24 mouse cellular contexts compared by ENCODE assay signal in the genomic region with DNA sequence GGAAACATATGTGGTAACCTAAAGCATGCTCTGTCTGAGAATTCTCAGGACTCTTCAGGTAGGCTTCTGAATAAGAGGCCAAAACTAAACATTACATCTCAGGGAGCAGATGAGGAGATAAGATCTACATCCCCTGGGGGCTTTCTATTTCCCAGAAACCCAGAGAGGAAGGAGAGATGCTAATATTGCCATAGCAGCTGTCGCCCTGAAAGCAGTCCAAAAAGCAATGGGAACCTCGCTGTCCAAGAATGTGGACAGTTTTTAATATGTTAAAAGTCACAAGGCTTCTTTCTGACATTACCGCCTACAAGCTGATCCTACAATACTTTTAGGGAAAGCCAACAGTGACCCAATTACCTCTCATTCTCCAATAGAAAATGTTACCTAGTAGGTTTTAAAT.
DNase-seq lines count a peak whose midpoint lies in the region; ATAC-seq lines count a peak whose summit lies in the region.
"Had no signal": no experiment of that assay in that cellular context is flagged by ENCODE, and none has a peak within 500 bp of the region (broad histone marks: within the 10 kb centered on the region; RNA-seq: fewer than 3 reads in every experiment).

No protein-coding gene starts in this region.

- no peak overlapping the region for H3K4me3 ChIP-seq in kidney, embryonic 16.5 days (ENCODE audit: low read length)
- H3K4me3 ChIP-seq: embryonic facial prominence, embryonic 13.5 days; erythroblast, embryonic 14.5 days; forebrain, embryonic 12.5 days; hindbrain, embryonic 12.5 days; limb, embryonic 12.5 days; megakaryocyte, embryonic 14.5 days; midbrain, embryonic 13.5 days; neural tube, embryonic 13.5 days had no signal

- no peak overlapping the region for H3K4me2 ChIP-seq in kidney, embryonic 16.5 days (replicated peaks; ENCODE audit: low read depth, low read length)
- H3K4me2 ChIP-seq: embryonic facial prominence, embryonic 13.5 days; forebrain, embryonic 12.5 days; heart, embryonic 11.5 days; hindbrain, embryonic 12.5 days; limb, embryonic 12.5 days; liver, embryonic 11.5 days; midbrain, embryonic 13.5 days; neural tube, embryonic 13.5 days had no signal

- no peaks in the 10 kb centered on the region for H3K36me3 ChIP-seq in kidney, embryonic 16.5 days (ENCODE audit: insufficient read depth, low read length)
- H3K36me3 ChIP-seq: embryonic facial prominence, embryonic 13.5 days; forebrain, embryonic 12.5 days; hindbrain, embryonic 12.5 days; limb, embryonic 12.5 days; midbrain, embryonic 13.5 days; neural tube, embryonic 13.5 days had no signal

- no peaks in the 10 kb centered on the region for H3K9me3 ChIP-seq in kidney, embryonic 16.5 days (ENCODE audit: low read length)
- H3K9me3 ChIP-seq: embryonic facial prominence, embryonic 13.5 days; forebrain, embryonic 12.5 days; hindbrain, embryonic 12.5 days; limb, embryonic 12.5 days; midbrain, embryonic 13.5 days; neural tube, embryonic 13.5 days had no signal

- DNase-seq in heart, adult 18-20 months: peak; percentile 17 to 18
- no peak for DNase-seq in heart, adult 11 months
- peak; percentile 30 for DNase-seq in kidney, postnatal 14 days
- DNase-seq in 3T3-L1 (ENCODE audit: low read depth, low spot score): peak; percentile 48
- peak; percentile 52 for DNase-seq in NIH3T3 (ENCODE audit: low read depth)
- DNase-seq in adrenal gland, postnatal 36 days: no peak
- DNase-seq: adrenal gland, postnatal 14 days; cerebellum, adult 11 months; kidney, adult 9 months; liver, postnatal 0 days; lung, postnatal 14 days; retina, postnatal 1 day; right cerebral cortex, postnatal 25 days had no signal

- H3K27ac ChIP-seq in kidney, embryonic 16.5 days (ENCODE audit: low read length): no peak overlapping the region
- H3K27ac ChIP-seq: embryonic facial prominence, embryonic 13.5 days; forebrain, embryonic 12.5 days; hindbrain, embryonic 12.5 days; limb, embryonic 12.5 days; midbrain, embryonic 13.5 days; neural tube, embryonic 13.5 days had no signal

- H3K4me1 ChIP-seq in kidney, embryonic 16.5 days (ENCODE audit: insufficient read depth, low read length): no peaks in the 10 kb centered on the region
- H3K4me1 ChIP-seq: forebrain, embryonic 12.5 days; hindbrain, embryonic 12.5 days; limb, embryonic 12.5 days; megakaryocyte, embryonic 14.5 days; midbrain, embryonic 13.5 days; neural tube, embryonic 13.5 days had no signal

- H3K27me3 ChIP-seq in kidney, embryonic 16.5 days (ENCODE audit: insufficient read depth, low read length): no peaks in the 10 kb centered on the region
- H3K27me3 ChIP-seq: embryonic facial prominence, embryonic 13.5 days; forebrain, embryonic 12.5 days; hindbrain, embryonic 12.5 days; limb, embryonic 12.5 days; midbrain, embryonic 13.5 days; neural tube, embryonic 13.5 days had no signal

- ATAC-seq in kidney, embryonic 16.5 days (ENCODE audit: low FRiP score, low TSS enrichment): no peak
- ATAC-seq: liver, postnatal 0 days; midbrain, embryonic 13.5 days had no signal

- no peak overlapping the region for H3K9ac ChIP-seq in kidney, embryonic 16.5 days (replicated peaks; ENCODE audit: low read length)
- H3K9ac ChIP-seq: embryonic facial prominence, embryonic 13.5 days; forebrain, embryonic 12.5 days; hindbrain, embryonic 12.5 days; limb, embryonic 12.5 days; liver, postnatal 0 days; midbrain, embryonic 13.5 days; neural tube, embryonic 13.5 days had no signal

- 65% methylated on average over 3 of the region's 3 CpGs for WGBS in kidney, embryonic 16.5 days

Comparison
In these comparisons a context has a peak if more than half of its experiments do, and no peak if none do; other contexts are left out.
1. DNase-seq: peak in heart, adult 18-20 months (2 of 2), kidney, postnatal 14 days (single experiment), 3T3-L1 (single experiment) and NIH3T3 (single experiment); none in heart, adult 11 months (single experiment) and adrenal gland, postnatal 36 days (0 of 2).